Mouse (Mus musculus) cerebellum, postnatal 14 days (tissue): ENCODE results near the gene Dhrs3.

ENCODE experiments used
- DNase-seq, 2 experiments: peaks; one replicate each; pipeline ENCODE4 v3.0.0; 2021; ENCODE audit warnings: mixed read lengths in 2 of 2

Dhrs3 gene

DNA sequence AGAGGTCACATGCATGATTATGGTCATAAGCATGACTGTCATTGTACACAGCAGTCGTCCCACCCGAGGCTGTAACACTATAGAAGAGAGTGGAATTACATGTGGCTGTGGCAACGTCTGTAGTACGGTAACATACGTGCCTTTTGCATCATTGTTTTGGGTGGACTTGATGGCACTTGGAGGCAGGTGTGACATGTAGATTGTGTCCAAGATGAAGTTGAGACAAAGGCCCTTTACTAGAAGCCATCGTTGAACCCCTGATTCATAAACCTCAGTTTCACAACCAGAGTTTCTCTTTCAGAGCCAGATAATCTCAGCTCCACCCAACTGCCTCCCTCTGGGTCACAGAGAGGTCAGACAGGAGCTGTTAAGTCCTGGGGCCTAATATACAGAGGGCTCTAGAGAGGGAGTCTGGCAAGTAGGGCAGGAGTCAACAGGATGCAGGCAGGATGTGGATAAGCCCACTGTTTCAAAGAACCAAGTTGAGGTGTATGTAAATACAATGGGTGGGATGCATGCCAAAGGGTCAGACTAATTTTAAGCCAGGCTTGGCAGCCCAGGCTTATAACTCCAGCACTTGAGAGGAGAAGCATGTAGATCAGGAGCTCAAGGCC, 5.5 kb downstream of the Dhrs3 start:
- DNase-seq, result no peak

DNA sequence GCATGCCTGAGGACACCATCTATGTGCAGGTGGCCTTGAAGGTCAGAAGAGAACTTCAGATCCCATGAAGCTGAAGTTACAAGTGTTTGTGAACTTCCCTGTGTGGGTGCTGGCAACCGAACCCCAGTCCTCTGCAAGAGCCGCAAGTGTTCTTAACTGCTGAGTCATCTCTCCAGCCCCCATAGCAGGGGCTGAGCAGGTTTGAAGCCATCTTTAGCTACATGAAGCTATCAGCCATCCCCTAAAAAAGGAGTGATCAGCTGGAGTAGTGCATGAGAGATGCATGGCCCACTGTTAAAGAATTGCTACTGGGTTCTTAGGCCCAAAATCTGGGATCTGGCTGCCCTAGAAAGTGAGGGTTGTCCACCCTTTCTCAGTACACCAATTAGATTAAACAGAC, 6.1 kb downstream of the Dhrs3 start:
- DNase-seq, result no peak

DNA sequence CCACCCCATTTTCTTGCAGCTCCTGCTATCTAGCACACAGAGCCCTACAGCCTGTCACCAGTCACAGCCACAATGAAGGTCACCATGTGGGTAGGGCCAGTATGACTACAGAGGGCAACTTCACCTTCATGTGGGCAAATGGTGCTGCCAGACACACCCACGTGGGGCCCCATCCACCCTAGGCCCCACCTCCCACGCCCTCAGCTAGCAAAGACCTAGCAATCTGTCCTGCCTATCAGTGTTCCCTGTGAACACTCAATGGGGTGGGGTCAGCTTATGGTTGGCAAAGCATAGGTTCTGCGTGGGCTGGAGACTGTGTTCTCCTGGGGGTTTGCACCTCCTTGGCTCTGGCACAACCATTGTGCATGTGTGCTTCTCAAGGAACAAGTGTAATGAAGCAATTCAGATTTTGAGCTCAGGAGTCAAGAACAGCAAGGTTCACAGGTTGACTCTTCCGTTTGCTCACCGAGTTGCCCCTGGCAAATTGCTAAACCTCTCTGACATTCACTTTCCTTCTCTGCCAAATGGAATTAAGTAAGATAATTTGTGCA, 9.0 kb downstream of the Dhrs3 start:
- no peak for DNase-seq

DNA sequence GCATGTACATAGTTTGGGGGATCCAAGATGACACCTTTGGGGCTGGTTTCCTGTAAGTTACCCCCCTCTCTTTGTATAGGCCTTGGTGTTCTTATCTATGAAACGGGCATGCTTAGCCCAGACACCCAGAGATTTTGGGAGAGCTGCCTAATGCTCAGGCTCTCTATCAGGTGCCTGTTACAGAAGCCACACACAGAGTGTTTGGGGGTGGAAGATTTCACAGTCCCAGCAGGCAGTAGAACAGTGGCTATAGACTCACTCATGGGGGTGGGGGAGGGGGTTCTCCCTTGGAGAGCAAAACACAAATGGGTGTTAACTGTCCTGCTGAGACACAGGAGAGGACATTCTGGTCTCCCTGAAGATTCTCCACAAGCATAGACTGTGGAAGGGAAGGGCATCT, 10.5 kb downstream of the Dhrs3 start:
- DNase-seq, result no peak

DNA sequence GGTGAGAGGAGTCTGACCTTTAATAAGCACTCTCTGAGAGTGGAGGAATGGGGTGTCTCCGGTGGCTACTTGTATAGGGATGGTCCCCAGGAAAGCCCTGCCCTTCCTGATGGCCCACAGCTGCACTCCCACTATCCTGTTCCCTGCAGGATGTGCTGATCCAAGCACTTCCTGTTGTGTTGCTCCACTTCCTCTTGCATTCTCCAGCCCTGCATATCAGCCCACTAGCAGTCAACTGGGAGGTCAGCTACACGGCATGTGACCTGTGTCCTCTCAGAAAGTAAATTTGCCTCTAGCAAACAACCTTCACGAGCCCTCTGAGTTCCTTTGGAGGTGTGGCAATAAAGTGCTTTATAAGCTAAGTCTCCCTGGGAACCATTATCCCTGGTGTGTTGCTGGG, 11.3 kb downstream of the Dhrs3 start:
- DNase-seq, result no peak

DNA sequence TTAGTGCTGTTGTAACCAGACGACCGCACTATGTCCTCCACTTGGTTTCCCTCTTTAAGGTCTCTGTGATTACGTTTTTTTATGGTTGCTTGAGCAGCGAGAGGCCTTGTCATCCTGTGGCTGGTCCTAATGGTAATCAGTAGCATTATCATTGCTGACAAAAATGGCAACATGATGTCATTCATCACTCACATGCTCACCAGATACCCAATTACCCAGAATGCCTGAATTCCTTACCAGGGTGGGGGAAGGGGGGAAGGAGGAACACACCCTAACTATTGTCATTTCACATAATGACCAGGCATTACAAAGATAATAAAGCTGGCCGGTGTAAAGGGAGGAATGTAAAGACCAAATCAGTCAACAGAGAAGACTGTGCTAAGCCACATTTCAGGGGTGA, 12.5 kb downstream of the Dhrs3 start:
- DNase-seq, result no peak

DNA sequence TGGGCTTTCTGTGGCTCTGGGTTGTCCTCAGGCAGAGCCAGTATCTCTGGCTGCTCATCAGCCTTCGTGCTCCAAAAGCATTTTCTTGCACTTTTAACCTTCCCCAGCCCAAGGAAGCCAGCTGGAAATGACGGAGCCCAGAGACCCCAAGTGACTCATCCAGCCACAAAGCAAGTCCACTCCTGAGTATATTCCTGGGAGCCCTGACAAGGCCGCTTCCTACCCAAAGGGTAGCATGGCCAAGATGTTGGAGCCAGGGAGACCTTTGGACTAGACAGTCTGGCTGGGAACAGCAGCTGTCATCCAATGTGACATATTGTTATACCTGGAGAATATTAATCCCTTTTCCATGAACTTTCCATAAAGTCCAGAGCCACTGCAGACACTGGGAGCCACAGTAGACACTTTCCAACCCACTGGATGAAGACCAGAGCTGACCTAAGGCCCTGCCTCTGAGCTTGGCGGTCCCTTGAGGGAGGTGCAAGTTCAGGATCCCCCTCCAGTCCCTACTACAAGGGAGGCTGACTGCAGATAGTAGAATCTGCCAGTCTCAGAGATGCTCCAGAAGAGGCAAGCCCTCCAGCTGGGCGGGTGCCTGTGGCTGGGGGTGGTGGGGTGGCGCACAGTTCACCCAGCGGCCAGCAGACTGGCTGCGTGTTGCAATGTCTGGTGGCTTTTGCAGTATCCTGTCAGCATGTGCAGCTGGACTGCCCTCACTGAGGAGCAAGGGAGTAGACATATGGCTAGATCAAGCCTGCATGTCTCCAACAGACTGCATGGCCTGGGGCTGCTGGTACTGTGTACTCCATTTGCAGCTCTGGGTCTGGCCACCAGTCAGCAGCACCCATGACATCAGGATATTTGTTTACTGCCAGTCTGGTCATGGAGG, 13.6 kb downstream of the Dhrs3 start:
- DNase-seq, result peak in 1 of 2 experiments; percentile 20

DNA sequence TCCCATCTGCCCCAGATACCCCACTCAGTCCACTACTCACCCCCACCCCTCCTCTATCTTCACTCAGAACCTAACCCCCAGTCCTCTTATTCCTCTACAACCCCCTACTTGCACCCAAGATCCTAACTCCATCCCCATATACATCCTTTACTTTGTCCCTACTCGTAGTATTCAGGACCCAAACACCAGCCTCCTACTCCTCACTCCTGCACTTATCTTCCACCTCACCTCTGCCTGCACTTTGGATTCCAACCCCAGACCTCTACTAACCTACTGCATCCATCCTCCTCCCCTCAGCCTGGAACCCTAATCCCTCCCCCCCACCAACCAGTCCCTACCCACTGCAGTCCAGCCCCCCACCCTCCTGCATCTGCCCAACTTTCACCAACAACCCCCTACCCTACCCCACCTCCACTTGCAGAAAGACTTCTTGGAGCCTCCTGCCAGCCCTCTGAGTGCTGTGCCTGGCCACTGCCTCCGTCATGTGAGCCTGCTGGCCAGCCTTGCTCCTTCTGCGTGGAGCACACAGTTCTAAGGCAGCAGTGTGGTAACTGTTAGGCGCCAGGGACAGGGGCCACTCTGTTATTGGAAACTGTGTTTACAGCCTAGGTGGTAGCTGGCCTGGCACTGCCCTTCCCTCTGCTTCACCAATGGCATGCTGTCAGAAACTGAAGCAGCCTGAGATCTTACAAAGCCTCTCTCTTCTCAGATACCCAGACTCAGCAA, 14.5 kb downstream of the Dhrs3 start:
- peak in 1 of 2 experiments; percentile 18 for DNase-seq

DNA sequence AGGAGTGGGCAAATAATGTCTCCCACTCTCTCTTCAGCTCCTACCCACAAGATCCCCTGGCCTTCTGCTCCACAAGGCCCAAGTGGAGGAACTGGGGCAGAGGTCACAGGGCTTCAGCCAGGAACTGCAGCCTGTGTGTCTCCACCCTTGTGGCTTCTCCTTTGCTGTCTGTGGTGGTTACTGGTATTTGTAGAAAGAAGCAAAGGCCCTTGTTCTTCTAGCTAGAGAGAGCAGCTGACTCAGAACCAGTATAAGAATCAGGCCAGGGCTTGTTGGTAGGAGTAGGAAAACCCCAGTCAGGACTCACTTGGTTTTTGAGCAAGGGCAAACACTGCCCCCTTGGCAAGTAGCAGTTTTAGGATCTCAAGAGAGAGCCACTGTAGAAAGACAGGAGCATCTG, 16.2 kb downstream of the Dhrs3 start:
- DNase-seq, result no peak

DNA sequence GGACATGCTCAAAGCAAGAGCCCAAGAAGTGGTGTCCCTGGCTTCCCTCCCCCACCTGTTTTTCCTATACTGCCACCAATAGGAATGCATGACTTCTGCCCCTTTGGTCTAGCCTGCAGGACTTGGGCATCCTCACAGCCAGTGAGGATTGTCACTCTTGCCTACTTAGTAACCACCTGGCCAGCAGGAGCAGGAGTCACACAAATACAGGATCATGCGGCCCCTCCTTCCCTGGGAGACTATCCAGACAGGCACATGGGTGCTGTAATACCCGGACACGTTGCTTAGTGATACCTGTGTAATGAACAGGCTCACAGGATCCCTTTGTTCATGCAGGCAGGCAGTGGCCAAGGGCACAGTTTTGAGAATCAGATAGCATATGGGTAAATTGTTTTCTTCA, 17.7 kb downstream of the Dhrs3 start:
- DNase-seq, result no peak

DNA sequence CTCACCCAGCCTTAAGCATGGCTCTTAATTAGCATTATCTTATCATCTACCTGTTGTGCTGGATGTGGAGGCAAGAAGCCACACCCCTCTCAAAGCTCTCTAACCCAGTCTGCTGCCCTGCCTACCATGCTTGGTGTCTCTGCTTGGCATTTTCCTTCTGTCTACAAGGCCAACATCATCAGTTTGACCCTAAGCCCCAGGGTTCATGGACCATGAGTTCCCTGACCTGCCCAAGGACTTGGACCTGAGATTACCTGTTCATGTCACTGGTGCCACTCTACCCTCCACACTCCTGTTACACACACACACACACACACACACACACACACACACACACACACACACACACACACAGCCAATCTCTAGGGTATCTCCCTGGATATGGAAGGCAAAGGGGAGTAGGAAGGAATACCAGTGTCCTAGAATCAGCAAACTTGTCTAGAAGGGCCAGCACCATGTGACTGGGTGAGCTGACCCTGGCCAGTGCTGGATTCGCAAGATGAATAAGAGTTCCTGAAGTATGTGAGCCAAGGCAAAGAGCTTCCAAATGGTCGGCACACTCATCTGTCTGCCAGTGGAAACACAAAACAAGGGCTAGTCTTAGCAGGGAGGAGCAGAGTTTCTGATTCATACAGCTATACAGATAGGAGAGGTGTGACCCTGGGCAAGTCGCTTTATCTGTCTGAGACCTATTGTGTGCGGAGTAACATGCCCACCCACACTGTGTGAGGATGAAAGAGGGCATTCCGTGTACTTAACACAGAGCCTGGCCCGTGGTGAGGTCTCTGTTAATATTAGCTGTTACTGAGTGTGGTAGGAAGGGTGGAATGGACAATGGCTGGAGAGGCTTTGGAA, 20.9 kb downstream of the Dhrs3 start:
- DNase-seq, result no peak

DNA sequence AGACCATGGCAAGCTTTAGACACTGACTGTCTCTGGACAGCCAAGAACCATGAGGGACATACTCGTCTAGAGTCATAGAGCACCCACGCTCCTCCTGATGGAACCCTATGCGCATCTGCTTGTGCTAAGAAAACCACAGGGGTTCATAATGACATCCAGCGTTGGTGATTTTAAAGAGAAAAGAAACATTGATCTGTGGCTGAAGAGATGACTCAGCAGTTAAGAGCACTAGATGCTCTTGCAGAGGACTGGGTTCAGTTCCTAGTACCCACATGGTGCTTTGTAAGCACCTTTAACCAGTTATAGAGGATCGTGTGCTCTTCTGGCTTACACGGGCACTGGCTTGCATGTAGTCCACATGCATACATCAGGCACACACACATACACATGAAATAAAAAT, 23.9 kb downstream of the Dhrs3 start:
- no peak for DNase-seq

DNA sequence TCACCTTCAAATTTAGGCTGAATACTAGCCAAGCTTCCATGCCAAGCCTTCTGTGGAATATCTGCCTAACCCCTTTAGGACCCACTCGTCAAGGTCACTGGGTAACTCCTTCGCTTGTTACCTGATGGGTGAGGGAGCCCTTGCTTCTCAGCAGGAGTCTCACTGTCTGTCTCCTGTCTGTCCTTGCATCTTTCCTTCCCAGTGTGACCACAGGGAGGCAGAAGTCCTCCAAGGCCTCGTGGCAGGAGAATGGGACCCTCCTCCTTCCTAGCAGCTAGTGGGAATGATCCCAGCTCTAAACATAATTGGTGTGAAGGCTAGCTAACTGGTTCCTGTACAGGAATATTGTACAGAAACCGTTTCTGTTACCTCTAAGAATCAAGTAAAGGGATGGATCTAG, 24.5 kb downstream of the Dhrs3 start:
- DNase-seq, result no peak

DNA sequence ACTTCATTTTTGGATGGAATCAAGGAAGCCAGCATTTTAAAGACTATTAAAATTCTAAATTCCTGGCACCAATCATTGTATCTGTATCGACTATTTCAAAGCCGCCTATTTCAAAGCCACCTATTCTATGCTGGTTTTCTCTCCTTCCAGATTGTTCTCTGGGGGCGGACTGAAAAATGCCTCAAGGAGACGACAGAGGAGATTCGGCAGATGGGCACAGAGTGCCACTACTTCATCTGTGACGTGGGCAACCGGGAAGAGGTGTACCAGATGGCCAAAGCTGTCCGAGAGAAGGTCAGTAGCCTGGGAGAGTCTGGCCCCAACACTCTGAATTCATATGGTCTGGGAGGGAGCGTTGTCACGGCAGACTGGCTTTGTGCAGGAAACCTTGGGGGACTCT, 25.9 kb downstream of the Dhrs3 start:
- no peak for DNase-seq

DNA sequence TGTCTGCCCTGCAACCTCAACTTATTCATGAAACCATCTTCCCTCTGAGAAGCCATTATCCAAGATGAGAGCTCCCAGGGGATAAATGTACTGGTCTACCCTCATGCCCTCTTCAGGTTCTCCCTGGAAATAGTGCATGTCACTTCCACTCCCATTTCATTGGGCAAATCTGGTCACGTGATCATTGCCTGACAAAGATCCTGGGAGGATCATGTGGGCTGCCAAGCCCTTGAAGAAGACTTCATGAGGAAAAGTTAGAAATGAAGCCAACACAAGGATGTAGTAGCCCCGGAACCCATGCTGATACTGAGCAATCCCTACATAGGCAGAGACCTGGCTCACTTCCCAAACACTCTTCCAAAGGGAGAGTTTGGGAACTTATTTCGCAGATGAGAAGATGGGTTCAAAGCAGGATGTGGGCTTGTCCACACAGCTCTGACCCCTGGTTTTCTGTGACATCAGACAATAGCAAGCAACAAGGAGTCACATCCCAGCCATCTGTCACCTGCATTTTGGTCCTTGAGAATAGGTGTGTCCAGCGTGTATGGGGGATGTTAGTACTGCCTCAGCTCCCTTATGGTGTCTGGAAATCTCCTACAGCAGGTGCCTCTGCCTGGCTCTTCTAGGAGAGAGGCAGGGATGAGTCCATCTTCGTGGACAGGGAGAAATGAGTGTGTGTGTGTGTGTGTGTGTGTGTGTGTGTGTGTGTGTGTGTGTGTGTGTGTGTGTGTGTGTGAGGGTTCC, 36.2 kb downstream of the Dhrs3 start:
- DNase-seq, result no peak

DNA sequence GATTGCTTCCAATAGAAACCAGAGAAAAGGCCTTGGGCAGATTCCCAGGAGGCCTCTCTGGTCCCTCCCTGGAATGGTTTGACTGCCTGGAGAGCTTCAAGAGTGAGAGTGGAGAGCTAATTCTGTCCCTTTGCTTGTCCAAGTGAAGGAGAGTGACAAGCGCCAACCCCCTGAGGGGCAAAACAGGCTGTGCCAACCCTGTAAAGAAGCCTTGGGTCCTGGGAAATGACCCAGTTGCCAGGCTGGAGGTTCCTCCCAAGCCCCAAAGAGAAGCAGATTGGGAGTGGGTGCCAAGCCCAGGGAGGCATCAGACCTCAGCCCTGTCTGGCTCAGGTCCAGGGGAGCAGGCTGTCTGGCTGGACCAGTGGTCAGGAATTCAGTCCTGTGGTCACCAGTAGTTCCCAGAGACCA, 37.2 kb downstream of the Dhrs3 start:
- DNase-seq, result peak; percentile 81 to 88

DNA sequence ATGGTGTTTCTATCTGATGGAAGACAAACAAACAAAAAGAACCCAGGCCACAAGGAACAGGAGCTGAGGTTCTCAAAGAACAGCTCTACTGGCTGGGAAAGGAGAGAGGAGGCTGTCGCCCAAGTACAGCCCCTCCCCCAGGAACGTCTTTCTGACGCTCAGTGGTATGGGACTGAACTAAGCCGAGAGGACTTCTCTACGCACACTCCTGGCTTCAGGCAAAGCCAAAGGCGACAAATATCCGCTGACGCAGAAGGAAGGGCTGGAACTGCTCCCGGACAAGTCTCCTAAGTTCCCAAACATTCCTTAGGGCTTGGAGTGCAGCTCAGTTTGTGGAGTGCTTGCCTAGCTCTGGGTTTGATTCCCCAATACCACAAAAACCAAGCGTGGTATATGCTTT, 37.7 kb downstream of the Dhrs3 start:
- peak; percentile 47 to 67 for DNase-seq

DNA sequence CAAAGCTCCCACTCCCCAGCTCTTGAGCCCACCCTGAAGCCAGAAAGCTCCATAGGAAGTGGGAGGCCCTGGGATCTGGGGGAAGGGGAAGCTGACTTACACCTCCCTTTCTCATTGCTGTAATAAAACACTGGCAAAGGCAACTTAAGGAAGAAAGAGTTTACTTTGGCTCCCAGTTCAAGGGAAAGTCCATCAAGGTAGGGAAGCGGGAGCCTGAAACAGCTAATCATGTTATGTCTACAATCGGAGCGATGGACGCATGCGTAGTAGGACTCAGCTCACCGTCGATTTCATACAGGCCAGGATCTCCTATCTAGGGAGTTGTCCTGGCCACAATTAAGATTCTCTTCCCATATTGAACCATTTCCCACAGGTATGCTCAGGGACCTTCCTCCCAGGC, 38.5 kb downstream of the Dhrs3 start:
- no peak for DNase-seq

DNA sequence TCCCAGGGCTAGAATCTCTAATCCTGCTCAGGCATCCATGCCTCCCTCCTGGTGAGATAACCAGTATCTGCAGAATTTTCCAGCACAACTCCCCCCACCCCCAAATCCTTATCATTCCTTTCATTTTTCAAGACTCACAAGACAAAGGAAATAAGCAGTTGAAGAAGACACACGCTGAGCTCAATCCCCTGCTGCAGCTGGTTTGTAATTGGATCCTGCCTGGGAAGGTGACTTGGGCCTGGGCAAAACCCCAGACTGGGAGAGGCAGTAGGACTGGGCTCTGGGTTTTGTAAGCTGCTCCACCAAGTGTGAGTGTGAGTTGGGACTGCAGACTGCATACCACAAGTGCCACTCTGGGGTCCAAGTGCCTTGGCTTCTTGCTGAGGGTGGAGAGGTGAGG, 41.9 kb downstream of the Dhrs3 start:
- no peak for DNase-seq

DNA sequence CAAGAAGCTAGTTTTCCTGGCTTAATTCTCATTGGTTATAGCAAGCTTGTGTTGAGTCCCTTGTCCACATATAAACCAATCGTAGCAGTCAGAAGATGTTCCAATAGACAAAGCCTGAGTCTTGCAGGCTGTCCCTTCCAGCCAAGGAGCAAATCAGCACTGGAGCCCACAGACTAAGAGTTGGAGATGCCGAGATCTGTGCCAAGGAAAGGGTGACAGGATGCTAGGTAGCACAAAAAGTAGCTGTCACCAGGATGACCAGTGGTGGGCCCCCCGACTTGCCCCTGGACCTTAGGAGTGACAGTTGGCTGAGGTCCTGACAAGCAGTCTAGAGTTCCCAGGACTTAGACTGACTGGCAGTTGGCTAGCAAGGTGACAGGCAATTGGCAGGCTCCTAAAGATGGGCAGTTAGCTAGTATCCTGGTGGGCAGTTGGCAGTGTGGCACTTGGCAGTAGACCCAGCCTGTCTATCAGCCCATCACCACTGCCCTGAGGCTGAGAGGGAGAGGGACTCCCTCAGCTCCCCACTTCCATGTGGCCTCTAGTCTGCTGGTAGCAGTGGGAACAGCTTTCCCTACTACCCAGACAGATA, 44.0 kb downstream of the Dhrs3 start:
- peak; percentile 79 to 84 for DNase-seq

DNA sequence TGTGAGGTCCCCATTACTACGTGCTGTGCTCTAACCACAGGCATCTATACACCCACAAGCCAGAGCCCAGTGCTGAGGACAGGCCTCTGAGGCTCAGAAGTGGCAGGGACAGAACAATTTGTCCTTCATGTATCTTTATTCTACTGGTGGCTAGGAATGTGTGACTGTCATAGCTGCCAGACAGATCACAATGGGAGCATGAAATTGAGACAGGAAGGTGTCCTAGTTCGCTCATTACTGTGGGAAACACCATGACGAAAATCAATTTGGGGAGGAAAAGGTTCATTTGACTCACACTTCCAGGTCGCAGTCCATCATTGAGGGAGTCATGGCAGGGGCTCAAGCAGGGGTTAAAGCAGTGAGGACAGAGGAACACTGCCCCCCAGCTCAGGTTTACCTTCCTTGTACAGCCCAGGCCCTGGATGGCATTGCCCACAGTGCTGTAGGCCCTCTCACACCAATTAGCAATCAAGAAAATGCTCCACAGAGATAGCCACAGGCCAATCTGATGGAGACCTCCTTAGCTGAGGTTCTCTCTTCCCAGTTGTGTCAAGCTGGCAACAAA, 47.3 kb downstream of the Dhrs3 start:
- DNase-seq, result no peak
